Mouse (Mus musculus) heart, adult 2 months (tissue): ENCODE data around the gene Gm26727. TPM values are rescaled to one million over a fixed set of nuclear protein-coding genes. Genes with fewer than 3 reads are reported as not detected.
A peak's percentile ranks its signal among the peaks of the same experiment; 100 is the strongest.
"Not testable (repeated sequence)": the region's sequence is repeated elsewhere in the genome, so short reads cannot be mapped to it uniquely, and the experiment has no call there.

Experiments
- DNase-seq, 2 experiments: peaks; one replicate each; pipeline ENCODE4 v3.0.0; 2021
- H3K27ac ChIP-seq: fragments of 200-600 bp; 2 replicates; pipeline ENCODE4 v1.8.1; 2022
- H3K27me3 ChIP-seq: fragments of 200-500 bp; 2 replicates; pipeline ENCODE4 v1.6.1; 2012; ENCODE audit warnings: mild to moderate bottlenecking, low read length, inconsistent platforms, mixed read lengths; ENCODE audit not compliant: control insufficient read depth, insufficient read depth
- H3K36me3 ChIP-seq: fragments of 200-500 bp; 2 replicates; pipeline ENCODE4 v1.6.1; 2012; ENCODE audit warnings: low read length, inconsistent platforms; ENCODE audit not compliant: control insufficient read depth, insufficient read depth
- H3K4me1 ChIP-seq: fragments of 200-500 bp; 2 replicates; pipeline ENCODE4 v1.6.1; 2011; ENCODE audit warnings: low read length; ENCODE audit not compliant: control insufficient read depth, insufficient read depth
- H3K4me3 ChIP-seq: fragments of 200-600 bp; 2 replicates; pipeline ENCODE4 v1.8.1; 2022
- H3K79me2 ChIP-seq: fragments of 200-500 bp; replicated peaks from 2 replicates; pipeline ENCODE4 v1.6.1; 2012; ENCODE audit warnings: mild to moderate bottlenecking, inconsistent platforms, low read length, moderate library complexity, mixed read lengths; ENCODE audit not compliant: control insufficient read depth, insufficient read depth
- H3K9ac ChIP-seq: fragments of 200-500 bp; 2 replicates; pipeline ENCODE4 v1.6.1; 2012; ENCODE audit warnings: low read depth, mild to moderate bottlenecking, control low read depth, inconsistent platforms, low read length, mixed read lengths
- CTCF ChIP-seq: fragments of 200-600 bp; IDR thresholded peaks from 2 replicates; pipeline ENCODE4 v1.8.1; 2022; ENCODE audit warnings: antibody characterized with exemption, mild to moderate bottlenecking, moderate library complexity
- EP300 ChIP-seq: fragments of 200-500 bp; IDR thresholded peaks from 2 replicates; pipeline ENCODE4 v1.6.1; 2011; ENCODE audit warnings: low read depth, low read length, control low read depth; ENCODE audit not compliant: insufficient read depth
- POLR2A ChIP-seq: fragments of 200-500 bp; IDR thresholded peaks from 2 replicates; pipeline ENCODE4 v1.6.1; 2011; ENCODE audit warnings: mild to moderate bottlenecking, low read depth, low read length, control low read depth; ENCODE audit not compliant: insufficient read depth
- WGBS: fragments of 180-500 bp; shearing (Covaris S2); methylation state at CpG from one replicate; pipeline ENCODE4 v1.1.7; 2018; 5-methylcytosine and 5-hydroxymethylcytosine counted together
- intact Hi-C: fragments of 180-260 bp; cut with DNase I; formaldehyde crosslinking; loops from one replicate; pipeline ENCODE4 v1.15.1; 2025
- polyA plus RNA-seq: library from polyadenylated mRNA; depleted of rRNA; stranded (reverse); fragments of >200 nt; gene quantifications from 2 replicates; pipeline ENCODE4 v1.2.3, GENCODE M21; 2012
- total RNA-seq, 2 experiments: library from RNA; stranded (reverse); gene quantifications; 2 replicates each; pipeline ENCODE4 v1.2.3; 2021

The Gm26727 gene
- total and polyA plus RNA-seq, 3 experiments = not detected

DNA sequence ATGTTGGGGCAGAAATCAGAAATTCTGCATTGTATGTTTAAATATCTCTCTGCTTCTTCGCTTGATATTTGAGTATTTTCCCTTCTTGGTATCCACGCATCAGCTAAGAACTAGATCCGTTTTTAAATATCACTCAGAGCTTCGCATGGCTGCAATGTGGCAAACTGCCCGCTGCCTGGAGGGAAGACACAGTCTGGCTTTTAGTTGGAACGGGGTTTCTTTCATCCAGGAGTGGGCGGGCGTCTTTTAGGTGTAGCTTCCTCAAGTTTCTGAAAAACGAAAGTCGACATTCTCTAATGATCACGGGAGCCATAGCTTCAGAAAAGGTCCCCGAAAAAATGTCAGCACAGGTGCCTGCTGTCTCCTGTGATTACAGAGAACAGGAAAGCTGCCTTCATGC is 14.2 kb upstream of the Gm26727 start:
- TF ChIP-seq EP300 = no peak
- TF ChIP-seq POLR2A = no peak
- no peak for TF ChIP-seq CTCF
- intact Hi-C loops = loop anchor here (5.0 kb wide), 1 partner anchor 60 kb away; no protein-coding TSS in a partner anchor
- Histone ChIP-seq H3K27ac (peak overlapping the region; percentile 89), H3K79me2 (no peaks in the 10 kb centered on the region), H3K4me1 (no peaks in the 10 kb centered on the region; the same call in 1 of the 2 replicates), H3K36me3 (no peaks in the 10 kb centered on the region; the same call in none of the 2 replicates), H3K9ac (peak overlapping the region; percentile 50), H3K27me3 (no peaks in the 10 kb centered on the region), H3K4me3 (peak overlapping the region; percentile 53)
- DNase-seq = peak; percentile 20 to 41
- 52% methylated on average over 12 of the region's 12 CpGs for WGBS

DNA sequence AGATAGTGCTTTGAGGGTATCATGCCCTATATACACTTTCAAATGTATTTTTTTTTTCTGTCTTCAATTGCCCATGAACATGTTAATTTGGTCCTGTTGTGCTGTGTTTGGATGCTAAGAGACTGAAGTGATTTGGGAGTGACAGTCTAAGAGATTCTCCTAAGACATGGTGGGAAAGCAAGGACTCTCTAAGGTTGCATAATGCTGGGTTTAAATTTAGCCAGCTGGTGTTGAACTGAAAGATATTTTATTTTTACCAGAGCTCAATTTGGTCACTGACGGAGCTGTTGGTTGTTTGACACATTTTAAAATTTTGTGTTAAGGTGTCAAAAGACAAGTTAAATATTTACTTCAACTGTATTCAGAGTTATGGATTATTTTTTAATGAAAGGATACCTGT is 13.8 kb upstream of the Gm26727 start:
- Histone ChIP-seq H3K4me3 (peak overlapping the region; percentile 53), H3K27ac (peak overlapping the region; percentile 89), H3K36me3 (no peaks in the 10 kb centered on the region; the same call in none of the 2 replicates), H3K4me1 (no peaks in the 10 kb centered on the region; the same call in 1 of the 2 replicates), H3K79me2 (no peaks in the 10 kb centered on the region), H3K9ac (peak overlapping the region; percentile 51; the same call in 1 of the 2 replicates), H3K27me3 (no peaks in the 10 kb centered on the region)
- 60% methylated on average over 1 of the region's 1 CpGs for WGBS
- intact Hi-C loops = loop anchor here (5.0 kb wide), 1 partner anchor 61 kb away; no protein-coding TSS in a partner anchor
- TF ChIP-seq POLR2A (no peak), CTCF (no peak), EP300 (no peak)
- no peak for DNase-seq

DNA sequence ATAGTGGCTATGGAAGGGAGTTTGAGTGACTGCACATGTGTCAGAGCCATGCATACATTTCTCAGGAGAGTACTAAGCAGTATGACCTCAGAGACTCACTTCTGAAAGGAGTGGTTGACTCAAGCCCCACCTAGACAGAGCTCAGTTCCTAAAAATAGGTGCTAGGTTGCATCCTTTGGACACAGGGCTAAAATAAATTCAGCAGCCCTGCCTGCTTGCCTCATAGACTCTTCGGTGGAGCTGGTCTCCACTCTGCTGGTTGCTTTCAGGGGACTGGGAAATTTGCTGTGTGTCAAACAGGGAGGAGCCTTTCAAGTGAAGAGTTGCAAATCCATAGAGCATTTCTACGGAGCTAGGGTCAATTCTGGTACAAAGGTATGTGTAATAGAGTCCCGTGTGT is 12.8 kb upstream of the Gm26727 start, which contains the start of gene Xirp2:
Gene Xirp2 (plus strand): TSS at position 223 of the 400 bp plus-strand sequence.
- Histone ChIP-seq H3K4me1 (no peaks in the 10 kb centered on the region), H3K79me2 (no peaks in the 10 kb centered on the region), H3K4me3 (peak within 1 kb of the TSS; percentile 53), H3K27ac (peak within 1 kb of the TSS; percentile 89), H3K9ac (peak within 1 kb of the TSS; percentile 55; the same call in 1 of the 2 replicates), H3K27me3 (no peaks in the 10 kb centered on the region), H3K36me3 (no peaks in the 10 kb centered on the region; the same call in 1 of the 2 replicates)
- WGBS = 44% methylated on average over 3 of the region's 3 CpGs
- intact Hi-C loops = loop anchor here (5.0 kb wide), 1 partner anchor 62 kb away; no protein-coding TSS in a partner anchor
- DNase-seq = peak; percentile 55 to 63
- TF ChIP-seq POLR2A = peak; percentile 93
- 0 out of 2 replicates have a peak, but pooled peaks have one; percentile 66 for TF ChIP-seq EP300
- peak; percentile 16; the same call in 1 of the 2 replicates for TF ChIP-seq CTCF

DNA sequence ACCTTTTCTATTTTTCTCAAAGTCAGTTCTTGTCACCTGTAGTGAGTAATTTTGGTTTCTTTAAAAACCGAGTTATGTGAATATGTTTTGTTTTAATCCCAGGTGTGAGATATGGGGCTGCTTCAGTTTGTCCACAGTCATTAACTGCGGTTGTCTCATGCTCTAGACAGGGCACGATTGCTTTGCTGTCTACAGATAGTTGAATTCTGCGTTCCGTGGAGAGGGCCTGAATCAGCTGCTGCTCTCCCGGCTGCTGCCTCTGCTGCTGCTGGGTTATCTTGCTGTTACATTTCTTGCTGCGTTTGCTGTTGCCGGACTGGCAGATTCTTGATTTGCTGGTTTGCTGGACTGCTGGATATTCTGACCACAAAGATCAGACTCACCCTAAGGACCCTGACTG is 5.3 kb upstream of the Gm26727 start:
- H3K79me2 ChIP-seq = no peaks in the 10 kb centered on the region
- no peak overlapping the region for H3K27ac ChIP-seq
- DNase-seq = no peak
- no peak for TF ChIP-seq EP300
- TF ChIP-seq POLR2A = no peak
- TF ChIP-seq CTCF = no peak
- no peak overlapping the region for H3K9ac ChIP-seq
- H3K4me3 ChIP-seq = no peak overlapping the region
- intact Hi-C loops = no loop called here
- no peaks in the 10 kb centered on the region for H3K36me3 ChIP-seq
- no peaks in the 10 kb centered on the region for H3K27me3 ChIP-seq
- H3K4me1 ChIP-seq = no peaks in the 10 kb centered on the region
- WGBS = 61% methylated on average over 8 of the region's 8 CpGs

GRCm38 (mm10) chr2:67422799-67423198 is 10.2 kb downstream of the Gm26727 start:
- TF ChIP-seq CTCF = no peak
- TF ChIP-seq POLR2A = no peak
- TF ChIP-seq EP300 = no peak
- Histone ChIP-seq H3K79me2 (no peaks in the 10 kb centered on the region), H3K36me3 (no peaks in the 10 kb centered on the region), H3K9ac (no peak overlapping the region), H3K27ac (no peak overlapping the region), H3K4me3 (no peak overlapping the region), H3K4me1 (no peaks in the 10 kb centered on the region), H3K27me3 (no peaks in the 10 kb centered on the region)
- WGBS = 83% methylated on average over 1 of the region's 1 CpGs
- intact Hi-C loops = no loop called here
- no peak for DNase-seq

- H3K9ac ChIP-seq = no peak overlapping the region
- TF ChIP-seq CTCF (no peak), EP300 (no peak), POLR2A (no peak)
- H3K27me3 ChIP-seq = no peaks in the 10 kb centered on the region
- no peak for DNase-seq
- H3K36me3 ChIP-seq = no peaks in the 10 kb centered on the region
- H3K4me3 ChIP-seq = no peak overlapping the region
- no peak overlapping the region for H3K27ac ChIP-seq
- intact Hi-C loops = no loop called here
- H3K4me1 ChIP-seq = no peaks in the 10 kb centered on the region
- H3K79me2 ChIP-seq = no peaks in the 10 kb centered on the region
These were observed 12.1 kb downstream of the Gm26727 start for GRCm38 (mm10) chr2:67420853-67421252.

DNA sequence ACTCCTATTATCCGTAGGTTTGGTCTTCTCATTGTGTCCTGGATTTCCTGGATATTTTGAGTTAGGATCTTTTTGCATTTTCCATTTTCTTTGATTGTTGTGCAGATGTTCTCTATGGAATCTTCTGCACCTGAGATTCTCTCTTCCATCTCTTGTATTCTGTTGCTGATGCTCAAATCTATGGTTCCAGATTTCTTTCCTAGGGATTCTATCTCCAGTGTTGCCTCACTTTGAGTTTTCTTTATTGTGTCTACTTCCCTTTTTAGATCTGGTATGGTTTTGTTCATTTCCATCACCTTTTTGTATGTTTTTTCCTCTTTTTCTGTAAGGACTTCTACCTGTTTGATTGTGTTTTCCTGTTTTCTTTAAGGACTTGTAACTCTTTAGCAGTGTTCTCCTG is 19.6 kb downstream of the Gm26727 start, which contains the start of gene Gm21830:
Gene Gm21830 (plus strand): TSS at position 301 of the 400 bp plus-strand sequence.
- H3K9ac ChIP-seq, H3K4me1 ChIP-seq, DNase-seq, H3K27ac ChIP-seq, intact Hi-C loops, H3K79me2 ChIP-seq, H3K36me3 ChIP-seq, H3K4me3 ChIP-seq, H3K27me3 ChIP-seq: not testable (repeated sequence)
- WGBS = no CpG with 5 or more reads among the region's 1 CpGs
